Mouse (Mus musculus): ENCODE data around the gene Fam20a.
"Not testable (repeated sequence)": the region's sequence is repeated elsewhere in the genome, so short reads cannot be mapped to it uniquely, and the experiment has no call there.

- not testable (repeated sequence) for TF ChIP-seq EP300 (optimal IDR thresholded peaks at IDR 0.05); CTCF (IDR thresholded peaks at IDR 0.05; ENCODE audit: low read depth)
These were observed 61.6 kb downstream of the Fam20a start for GRCm38 (mm10) chr11:109660526-109660925.

Measured in stomach, postnatal 0 days (tissue).